22 mouse cellular contexts compared by ENCODE assay signal in the genomic region with DNA sequence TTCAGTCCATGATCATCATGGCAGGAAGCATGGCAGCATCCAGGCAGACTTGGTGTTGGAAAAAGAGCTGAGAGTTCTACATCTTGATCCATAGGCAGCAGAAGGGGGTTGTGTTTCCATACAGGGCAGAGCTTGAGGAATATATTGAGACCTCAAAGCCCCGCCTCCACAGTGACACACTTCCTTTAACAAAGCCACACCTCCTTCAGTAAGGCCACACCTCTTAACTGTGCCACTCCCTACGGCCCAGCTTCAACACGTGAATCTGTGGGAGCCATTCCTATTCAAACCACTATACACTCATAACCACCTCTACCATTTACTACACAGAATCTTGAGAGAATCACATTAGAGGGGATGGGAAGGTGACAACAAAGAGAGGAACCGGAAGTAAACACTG. TPM values are rescaled to one million over a fixed set of nuclear protein-coding genes. Genes with fewer than 3 reads are reported as not detected.
A peak's percentile ranks its signal among the peaks of the same experiment; 100 is the strongest.
DNase-seq lines count a peak whose midpoint lies in the region; ATAC-seq and TF ChIP-seq lines count a peak whose summit lies in the region.
"Had no signal": no experiment of that assay in that cellular context is flagged by ENCODE, and none has a peak within 500 bp of the region (broad histone marks: within the 10 kb centered on the region; RNA-seq: fewer than 3 reads in every experiment).

No protein-coding gene starts in this region.

- no peak overlapping the region for H3K4me3 ChIP-seq in kidney, embryonic 15.5 days (replicated peaks)
- no peak overlapping the region for H3K4me3 ChIP-seq in kidney, adult 2 months (ENCODE audit: insufficient read depth, low read depth, low read length)
- no peak overlapping the region for H3K4me3 ChIP-seq in liver, embryonic 12.5 days
- H3K4me3 ChIP-seq in midbrain, embryonic 14.5 days (replicated peaks; ENCODE audit: low read depth, low read length), result no peak overlapping the region
- H3K4me3 ChIP-seq: embryonic facial prominence, embryonic 15.5 days; forebrain, embryonic 10.5 days; midbrain, embryonic 10.5 days; myocyte; neural tube, embryonic 15.5 days had no signal

- peaks cover 43% of the 10 kb centered on the region for H3K4me1 ChIP-seq in kidney, embryonic 15.5 days
- peaks cover 6% of the 10 kb centered on the region; the same call in 1 of the 2 replicates for H3K4me1 ChIP-seq in kidney, adult 2 months (ENCODE audit: control insufficient read depth, insufficient read depth, low read length)
- peaks cover 50% of the 10 kb centered on the region for H3K4me1 ChIP-seq in liver, embryonic 12.5 days
- peaks cover 7% of the 10 kb centered on the region for H3K4me1 ChIP-seq in midbrain, embryonic 14.5 days (ENCODE audit: control insufficient read depth, insufficient read depth, low read length)

- H3K9ac ChIP-seq in kidney, embryonic 15.5 days, result no peak overlapping the region
- H3K9ac ChIP-seq in liver, embryonic 12.5 days, result no peak overlapping the region
- no peak overlapping the region for H3K9ac ChIP-seq in midbrain, embryonic 14.5 days (replicated peaks; ENCODE audit: low read length)
- H3K9ac ChIP-seq: embryonic facial prominence, embryonic 15.5 days; neural tube, embryonic 15.5 days had no signal

- H3K27ac ChIP-seq in kidney, embryonic 15.5 days, result 0 out of 2 replicates have a peak overlapping the region, but pooled peaks have one; percentile 27
- no peak overlapping the region for H3K27ac ChIP-seq in kidney, adult 2 months (ENCODE audit: insufficient read depth, low read depth, low read length)
- H3K27ac ChIP-seq in liver, embryonic 12.5 days, result no peak overlapping the region
- H3K27ac ChIP-seq in midbrain, embryonic 14.5 days (replicated peaks; ENCODE audit: low read depth, low read length), result no peak overlapping the region
- H3K27ac ChIP-seq: embryonic facial prominence, embryonic 15.5 days; forebrain, embryonic 10.5 days; midbrain, embryonic 10.5 days; neural tube, embryonic 15.5 days had no signal

- no peaks in the 10 kb centered on the region for H3K27me3 ChIP-seq in kidney, embryonic 15.5 days
- H3K27me3 ChIP-seq in kidney, adult 2 months (replicated peaks; ENCODE audit: control insufficient read depth, insufficient read depth, low read length), result no peaks in the 10 kb centered on the region
- no peaks in the 10 kb centered on the region for H3K27me3 ChIP-seq in liver, embryonic 12.5 days (replicated peaks)
- H3K27me3 ChIP-seq in splenic B cell, adult 2 months (ENCODE audit: control insufficient read depth, insufficient read depth, low read length, poor library complexity, severe bottlenecking), result no peaks in the 10 kb centered on the region
- no peaks in the 10 kb centered on the region for H3K27me3 ChIP-seq in midbrain, embryonic 14.5 days (ENCODE audit: control insufficient read depth, insufficient read depth, low read length)
- H3K27me3 ChIP-seq: embryonic facial prominence, embryonic 15.5 days; neural tube, embryonic 15.5 days had no signal

- H3K9me3 ChIP-seq in kidney, embryonic 15.5 days (replicated peaks), result no peaks in the 10 kb centered on the region
- no peaks in the 10 kb centered on the region for H3K9me3 ChIP-seq in liver, embryonic 12.5 days (replicated peaks)
- no peaks in the 10 kb centered on the region for H3K9me3 ChIP-seq in midbrain, embryonic 14.5 days (ENCODE audit: control insufficient read depth, low read length)
- H3K9me3 ChIP-seq: embryonic facial prominence, embryonic 15.5 days; forebrain, embryonic 10.5 days; midbrain, embryonic 10.5 days; neural tube, embryonic 15.5 days had no signal

- WGBS in kidney, embryonic 15.5 days, result 86% methylated on average over 4 of the region's 4 CpGs
- WGBS in kidney, adult 2 months, result 81% methylated on average over 4 of the region's 4 CpGs
- WGBS in liver, embryonic 12.5 days (ENCODE audit: insufficient replicate concordance), result 61% methylated on average over 4 of the region's 4 CpGs
- WGBS in midbrain, embryonic 14.5 days, result 89% methylated on average over 4 of the region's 4 CpGs

- no peak for DNase-seq in kidney, adult 2 months
- peak; percentile 31 for DNase-seq in T-cell, adult 2 months (ENCODE audit: low spot score)
- DNase-seq in splenic B cell, adult 2 months (ENCODE audit: low read depth, low spot score), result peak; percentile 48
- no peak for DNase-seq in adrenal gland, postnatal 25 days
- no peak for DNase-seq in midbrain, embryonic 14.5 days
- DNase-seq in kidney, adult 8-10 months, result no peak
- DNase-seq: adrenal gland, postnatal 14 days; cerebellum, postnatal 14 days; embryo, embryonic 11 days; gastrocnemius, postnatal 36 days; heart, postnatal 14 days; kidney, adult 18-20 months; thymus, adult 18-20 months had no signal

- TF ChIP-seq CTCF in kidney, adult 2 months (conservative IDR thresholded peaks at IDR 0.05; ENCODE audit: insufficient read depth, insufficient read length, low read depth, low read length), result no peak

- H3K36me3 ChIP-seq in kidney, embryonic 15.5 days, result peaks cover 16% of the 10 kb centered on the region
- H3K36me3 ChIP-seq in kidney, adult 2 months (ENCODE audit: control insufficient read depth, insufficient read depth, low read length), result no peaks in the 10 kb centered on the region
- peaks cover 3% of the 10 kb centered on the region for H3K36me3 ChIP-seq in liver, embryonic 12.5 days
- no peaks in the 10 kb centered on the region for H3K36me3 ChIP-seq in splenic B cell, adult 2 months (ENCODE audit: control insufficient read depth, insufficient read depth, low read length, poor library complexity, severe bottlenecking)
- H3K36me3 ChIP-seq in midbrain, embryonic 14.5 days (ENCODE audit: control insufficient read depth, insufficient read depth, low read length), result no peaks in the 10 kb centered on the region

- ATAC-seq in kidney, embryonic 15.5 days (replicated peaks; ENCODE audit: low FRiP score), result no peak
- ATAC-seq in liver, embryonic 12.5 days, result peak; percentile 38
- no peak; the same call in 1 of the 2 replicates for ATAC-seq in midbrain, embryonic 14.5 days (ENCODE audit: low FRiP score, low TSS enrichment)
- ATAC-seq: activated CD4-positive, CD25-positive, alpha-beta regulatory T cell, adult 4 months; hindbrain, embryonic 16.5 days had no signal

- H3K4me2 ChIP-seq in kidney, embryonic 15.5 days, result no peak overlapping the region
- no peak overlapping the region for H3K4me2 ChIP-seq in liver, embryonic 12.5 days
- H3K4me2 ChIP-seq in midbrain, embryonic 14.5 days (ENCODE audit: low read length), result no peak overlapping the region
- H3K4me2 ChIP-seq: embryonic facial prominence, embryonic 15.5 days; neural tube, embryonic 15.5 days had no signal

- TF ChIP-seq POLR2A in kidney, adult 2 months (IDR thresholded peaks at IDR 0.05; ENCODE audit: low read depth, low read length), result no peak

RNA-seq across cellular contexts. Expression of gene Lrch1, which starts 6.9 kb away (rescaled TPM):
- polyA plus RNA-seq in kidney, embryonic 15.5 days (2015; fragmentation: Nextera tagmentation; extraction: Ambion mirVana), result 20.1 and 20.8 TPM in 2 replicates
- polyA plus RNA-seq in kidney, adult 2 months (2012; rRNA removed), result 8.2 and 8.4 TPM in 2 replicates
- polyA plus RNA-seq in liver, embryonic 12.5 days (2016; fragmentation: Nextera tagmentation; extraction: Ambion mirVana), result 6.5 and 7.8 TPM in 2 replicates
- total RNA-seq in adrenal gland, postnatal 25 days (2021), result 11.7 and 20.5 TPM in 2 replicates
- 14.3 and 19.4 TPM in 2 replicates for polyA plus RNA-seq in midbrain, embryonic 14.5 days (2014; fragmentation: Nextera tagmentation; extraction: Ambion mirVana)

Comparison
In these comparisons a context has a peak if more than half of its experiments do, and no peak if none do; other contexts are left out.
1. DNase-seq: peak in T-cell, adult 2 months (single experiment) and splenic B cell, adult 2 months (single experiment); none in kidney, adult 2 months (single experiment), adrenal gland, postnatal 25 days (single experiment), midbrain, embryonic 14.5 days (single experiment) and kidney, adult 8-10 months (0 of 2).